Mouse (Mus musculus) brain, embryonic 14.5 days (tissue): Measurements from ENCODE around the gene Gm17660. TPM values are rescaled to one million over a fixed set of nuclear protein-coding genes. Genes with fewer than 3 reads are reported as not detected.

ENCODE experiments used
- DNase-seq: peaks from one replicate; pipeline ENCODE4 v3.0.0-alpha.2; 2011; ENCODE audit warnings: low read depth
- CTCF ChIP-seq: fragments of 200-500 bp; IDR thresholded peaks from 2 replicates; pipeline ENCODE4 v1.5.1; 2012; ENCODE audit warnings: inconsistent platforms, mild to moderate bottlenecking, moderate library complexity, borderline replicate concordance; ENCODE audit not compliant: insufficient read depth, insufficient read length; ENCODE audit errors: extremely low read depth
- POLR2A ChIP-seq: fragments of 200-500 bp; IDR thresholded peaks from 2 replicates; pipeline ENCODE4 v1.6.1; 2012; ENCODE audit warnings: mild to moderate bottlenecking, inconsistent platforms, borderline replicate concordance; ENCODE audit not compliant: poor library complexity, insufficient read depth, insufficient read length, severe bottlenecking; ENCODE audit errors: extremely low read depth
- polyA plus RNA-seq: library from polyadenylated mRNA; depleted of rRNA; stranded (reverse); fragments of >200 nt; gene quantifications from 2 replicates; pipeline ENCODE4 v1.2.3, GENCODE M21; 2012

Gene Gm17660
- polyA plus RNA-seq, 1 experiment: not detected

- peak; percentile 26 for DNase-seq
- TF ChIP-seq CTCF (no peak), POLR2A (no peak)
Observed at GRCm38 (mm10) chr5:104076361-104076760, 1.0 kb downstream of the Gm17660 start.

GRCm38 (mm10) chr5:104074388-104074787, 3.0 kb downstream of the Gm17660 start:
- TF ChIP-seq CTCF (peak; percentile 86), POLR2A (no peak)
- DNase-seq: peak; percentile 75

- no peak for DNase-seq
- TF ChIP-seq POLR2A (no peak), CTCF (no peak)
Observed at GRCm38 (mm10) chr5:104073602-104074001, 3.8 kb downstream of the Gm17660 start.

- peak; percentile 83 for DNase-seq
Observed at GRCm38 (mm10) chr5:104072272-104072886, 5.0 kb downstream of the Gm17660 start.

GRCm38 (mm10) chr5:104071048-104071447, 6.4 kb downstream of the Gm17660 start:
- no peak for TF ChIP-seq CTCF
- no peak for TF ChIP-seq POLR2A

More at GRCm38 (mm10) chr5:104072272-104072886, 5.0 kb downstream of the Gm17660 start:
- TF ChIP-seq CTCF: no peak
- TF ChIP-seq POLR2A: no peak

GRCm38 (mm10) chr5:104068751-104069150, 8.7 kb downstream of the Gm17660 start:
- TF ChIP-seq CTCF (peak; percentile 60), POLR2A (no peak)
- DNase-seq: peak; percentile 40

More at GRCm38 (mm10) chr5:104071048-104071447, 6.4 kb downstream of the Gm17660 start:
- no peak for DNase-seq

- TF ChIP-seq CTCF: no peak
- TF ChIP-seq POLR2A: no peak
- no peak for DNase-seq
Observed at GRCm38 (mm10) chr5:104062773-104063551, 14.4 kb downstream of the Gm17660 start.

- DNase-seq: no peak
- TF ChIP-seq CTCF (no peak), POLR2A (no peak)
Observed at GRCm38 (mm10) chr5:104061936-104062772, 15.3 kb downstream of the Gm17660 start.

- peak; percentile 26 for DNase-seq
- TF ChIP-seq POLR2A (no peak), CTCF (no peak)
Observed at GRCm38 (mm10) chr5:104060429-104060828, 17.0 kb downstream of the Gm17660 start.

- TF ChIP-seq CTCF: no peak
- no peak for TF ChIP-seq POLR2A
- no peak for DNase-seq
Observed at GRCm38 (mm10) chr5:104059628-104060027, 17.8 kb downstream of the Gm17660 start.

- DNase-seq: no peak
- TF ChIP-seq POLR2A (no peak), CTCF (peak; percentile 63)
Observed at GRCm38 (mm10) chr5:104058021-104058420, 19.4 kb downstream of the Gm17660 start.

- no peak for DNase-seq
- TF ChIP-seq CTCF: no peak
- TF ChIP-seq POLR2A: no peak
Observed at GRCm38 (mm10) chr5:104056295-104056694, 21.1 kb downstream of the Gm17660 start.

- DNase-seq: no peak
- no peak for TF ChIP-seq CTCF
- TF ChIP-seq POLR2A: no peak
Observed at GRCm38 (mm10) chr5:104055816-104056215, 21.6 kb downstream of the Gm17660 start.
